Mouse (Mus musculus): ENCODE measurements around the gene Rere. TPM values are rescaled to one million over a fixed set of nuclear protein-coding genes. Genes with fewer than 3 reads are reported as not detected.
"Not testable (repeated sequence)": the region's sequence is repeated elsewhere in the genome, so short reads cannot be mapped to it uniquely, and the experiment has no call there.

Rere gene
- polyA plus RNA-seq, 1 experiment from 2014 or later, result 29.5 TPM

DNA sequence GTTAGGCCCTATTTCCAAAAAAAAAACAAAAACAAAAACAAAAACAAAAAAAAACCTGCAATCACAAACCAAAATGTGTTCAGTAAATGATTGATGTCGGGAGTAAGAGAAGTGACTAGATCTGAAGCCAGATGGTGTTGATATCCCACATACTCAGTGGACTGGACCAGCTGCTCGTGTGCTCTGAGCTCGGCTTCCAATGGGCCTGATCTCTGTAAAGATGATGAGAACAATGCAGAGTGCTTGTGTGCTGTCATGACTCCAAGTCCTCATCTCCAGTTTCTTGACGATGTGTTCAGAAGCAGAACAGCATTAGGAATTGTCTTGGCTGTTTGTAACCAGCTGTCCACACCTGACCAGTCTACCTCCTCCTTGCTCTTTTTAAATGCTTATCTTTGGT lies 210.3 kb downstream of the Rere start:
- no peak for ATAC-seq (ENCODE audit: insufficient number of reproducible peaks, low FRiP score)
- 89% methylated on average over 4 of the region's 4 CpGs for WGBS

DNA sequence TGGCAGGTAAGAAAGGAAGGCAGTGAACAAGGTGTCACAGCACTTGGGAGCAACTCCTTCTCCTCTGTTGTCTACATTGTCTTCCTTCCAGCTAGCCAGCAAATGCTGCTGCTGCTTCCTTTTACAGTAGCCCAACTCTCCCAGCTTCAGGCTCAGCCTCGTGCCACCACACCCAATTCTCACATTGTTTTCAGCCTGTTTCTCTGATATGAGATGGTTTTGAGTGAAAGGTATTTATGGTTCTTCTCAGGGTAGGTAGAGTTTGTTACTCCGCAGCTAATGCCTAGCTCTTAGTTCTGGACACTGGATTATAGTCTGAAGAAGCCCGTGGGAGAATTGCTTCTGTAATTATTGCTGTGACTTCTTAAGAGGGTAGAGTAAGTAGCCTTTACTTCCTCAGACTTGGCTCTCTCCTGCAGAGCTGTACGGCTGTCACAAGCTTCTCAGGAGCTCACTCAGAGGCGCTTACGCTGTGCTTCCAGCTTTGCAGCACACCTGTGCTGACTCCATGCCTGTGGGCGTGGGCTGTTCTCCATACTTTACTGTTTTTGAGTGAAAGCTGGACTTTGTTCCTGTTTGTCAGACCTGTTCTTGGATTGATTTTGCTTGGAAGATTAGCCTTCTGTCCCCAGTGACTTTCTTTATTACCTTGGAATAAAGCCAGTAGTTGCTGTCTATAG lies 212.0 kb downstream of the Rere start:
- Histone ChIP-seq H3K9ac (no peak overlapping the region), H3K4me3 (no peak overlapping the region), H3K27ac (ENCODE audit: poor library complexity, severe bottlenecking) (no peak overlapping the region), H3K27me3 (replicated peaks) (no peaks in the 10 kb centered on the region), H3K4me2 (no peak overlapping the region), H3K4me1 (replicated peaks) (peaks cover 35% of the 10 kb centered on the region), H3K9me3 (replicated peaks) (no peaks in the 10 kb centered on the region), H3K36me3 (no peaks in the 10 kb centered on the region; the same call in none of the 2 replicates)
- ATAC-seq (ENCODE audit: insufficient number of reproducible peaks, low FRiP score), result no peak
- 78% methylated on average over 7 of the region's 7 CpGs for WGBS

More for the DNA sequence above, 210.3 kb downstream of the Rere start:
- Histone ChIP-seq H3K9me3 (replicated peaks) (no peaks in the 10 kb centered on the region), H3K4me1 (replicated peaks) (peaks cover 47% of the 10 kb centered on the region), H3K27me3 (replicated peaks) (no peaks in the 10 kb centered on the region), H3K4me2 (no peak overlapping the region), H3K9ac (no peak overlapping the region), H3K4me3 (no peak overlapping the region), H3K36me3 (no peaks in the 10 kb centered on the region; the same call in none of the 2 replicates), H3K27ac (ENCODE audit: poor library complexity, severe bottlenecking) (no peak overlapping the region)

DNA sequence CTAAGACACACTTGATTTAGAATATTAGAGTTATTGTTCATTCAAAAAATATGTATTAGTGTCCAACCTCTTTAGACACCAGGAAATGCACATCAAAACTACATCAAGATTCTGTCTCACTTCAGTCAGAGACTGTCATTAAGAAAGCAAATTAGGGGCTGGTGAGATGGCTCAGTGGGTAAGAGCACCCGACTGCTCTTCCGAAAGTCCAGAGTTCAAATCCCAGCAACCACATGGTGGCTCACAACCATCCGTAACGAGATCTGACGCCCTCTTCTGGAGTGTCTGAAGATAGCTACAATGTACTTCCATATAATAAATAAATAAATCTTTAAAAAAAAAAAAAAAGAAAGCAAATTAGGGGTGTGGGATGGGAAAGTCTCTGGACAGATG lies 212.5 kb downstream of the Rere start:
- not testable (repeated sequence) for H3K9me3 ChIP-seq (replicated peaks); H3K4me3 ChIP-seq; ATAC-seq (ENCODE audit: insufficient number of reproducible peaks, low FRiP score); H3K27me3 ChIP-seq (replicated peaks); H3K36me3 ChIP-seq; H3K4me2 ChIP-seq; H3K27ac ChIP-seq (ENCODE audit: poor library complexity, severe bottlenecking); H3K9ac ChIP-seq
- WGBS, result 88% methylated on average over 5 of the region's 5 CpGs
- peaks cover 29% of the 10 kb centered on the region for H3K4me1 ChIP-seq (replicated peaks)

DNA sequence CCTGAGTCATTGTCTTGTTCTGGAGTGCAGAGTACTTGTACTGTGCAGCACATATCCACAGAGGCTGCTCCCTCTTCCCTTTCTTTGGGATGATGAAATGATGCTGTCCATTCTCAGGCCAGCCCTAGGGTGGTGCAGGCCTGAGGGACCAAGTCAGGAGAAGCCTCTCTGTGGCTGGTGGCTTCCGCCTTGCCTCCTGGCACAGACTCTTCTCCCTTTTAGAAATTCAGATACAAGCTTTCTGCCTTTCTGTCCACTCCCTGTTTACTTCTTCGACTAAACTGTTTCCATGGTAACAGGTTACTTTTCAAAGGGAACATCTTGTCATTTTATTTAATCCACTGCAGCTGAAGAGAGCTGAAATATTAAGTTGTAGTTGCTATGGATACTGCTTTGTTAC lies 214.1 kb downstream of the Rere start:
- Histone ChIP-seq H3K27ac (ENCODE audit: poor library complexity, severe bottlenecking) (no peak overlapping the region), H3K36me3 (peaks cover 5% of the 10 kb centered on the region), H3K4me1 (replicated peaks) (peaks cover 25% of the 10 kb centered on the region), H3K9ac (no peak overlapping the region), H3K9me3 (replicated peaks) (no peaks in the 10 kb centered on the region), H3K4me2 (no peak overlapping the region), H3K27me3 (replicated peaks) (no peaks in the 10 kb centered on the region), H3K4me3 (no peak overlapping the region)
- no peak for ATAC-seq (ENCODE audit: insufficient number of reproducible peaks, low FRiP score)
- WGBS, result 85% methylated on average over 2 of the region's 2 CpGs

DNA sequence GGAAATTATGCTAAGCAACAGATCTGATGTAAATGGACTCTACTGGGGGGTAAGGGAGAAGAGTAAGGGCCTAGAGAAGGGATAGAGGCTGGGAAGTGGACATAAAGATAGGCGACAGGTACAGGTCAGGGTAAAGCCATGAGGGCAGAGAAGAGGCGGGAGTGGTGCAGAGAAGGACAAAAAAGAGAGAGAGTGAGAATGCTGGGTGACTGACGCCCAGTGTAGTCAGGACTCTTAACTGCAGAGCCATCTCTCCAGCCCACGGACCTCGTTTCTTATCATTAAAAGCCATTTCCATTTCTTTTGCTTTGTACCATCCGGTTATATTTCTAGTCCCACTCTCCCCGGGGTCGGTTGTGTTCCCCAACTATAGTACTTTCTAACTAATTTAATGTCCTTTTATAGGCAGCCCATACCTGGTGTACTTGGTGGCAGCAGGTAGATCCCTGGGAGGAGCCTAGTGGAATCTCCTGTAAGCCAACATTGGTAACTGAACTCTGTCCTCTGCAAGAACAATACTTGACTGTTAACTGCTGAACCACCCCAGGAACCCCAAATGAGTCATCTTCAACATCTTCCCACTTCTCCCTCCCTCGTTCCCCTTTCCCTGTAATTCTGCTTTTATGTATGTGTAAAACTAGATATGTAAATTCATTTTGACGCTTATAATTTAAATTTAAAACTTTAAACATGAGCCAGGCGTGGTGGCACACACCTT lies 223.0 kb downstream of the Rere start:
- no peak overlapping the region for H3K27ac ChIP-seq (ENCODE audit: poor library complexity, severe bottlenecking)
- H3K27me3 ChIP-seq (replicated peaks), result no peaks in the 10 kb centered on the region
- H3K9me3 ChIP-seq (replicated peaks), result no peaks in the 10 kb centered on the region
- no peak for ATAC-seq (ENCODE audit: insufficient number of reproducible peaks, low FRiP score)
- no peak overlapping the region for H3K4me3 ChIP-seq
- peaks cover 6% of the 10 kb centered on the region for H3K4me1 ChIP-seq (replicated peaks)
- peaks cover 43% of the 10 kb centered on the region for H3K36me3 ChIP-seq
- WGBS, result 88% methylated on average over 11 of the region's 11 CpGs
- H3K9ac ChIP-seq, result no peak overlapping the region
- no peak overlapping the region for H3K4me2 ChIP-seq

DNA sequence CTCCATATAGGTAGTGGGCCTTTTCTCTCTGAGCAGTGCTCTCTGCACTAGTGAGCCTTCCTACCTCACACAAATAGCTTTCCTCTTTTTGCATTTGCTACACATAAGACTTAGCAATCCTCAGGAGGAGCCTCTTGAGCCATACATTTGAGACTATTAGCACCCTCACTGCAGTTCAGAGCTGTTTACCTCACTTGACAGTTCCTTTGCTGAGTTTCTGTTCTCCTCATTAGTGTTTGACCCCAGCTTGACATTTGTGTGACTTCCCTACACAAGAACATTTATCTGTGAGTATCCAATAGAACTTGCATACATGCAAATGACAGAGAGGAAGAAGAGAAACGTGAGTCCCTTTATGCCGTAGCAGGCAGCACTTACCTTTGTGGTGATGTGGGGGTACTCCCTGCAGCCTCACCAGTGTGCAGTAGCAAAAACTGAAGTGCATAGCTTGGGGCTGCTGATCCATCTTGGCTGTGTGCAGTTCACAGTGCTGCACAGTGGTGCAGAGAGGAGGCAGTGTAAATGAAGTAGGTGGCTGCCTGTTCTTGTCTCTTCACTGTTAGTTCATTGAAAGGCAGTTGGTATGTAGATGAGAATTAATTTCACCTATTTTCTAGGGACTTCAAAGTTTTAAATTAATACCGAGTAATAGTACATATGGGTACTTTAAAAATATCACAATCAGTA lies 227.7 kb downstream of the Rere start:
- WGBS, result 79% methylated on average over 3 of the region's 3 CpGs
- no peak for ATAC-seq (ENCODE audit: insufficient number of reproducible peaks, low FRiP score)
- no peak overlapping the region for H3K9ac ChIP-seq
- H3K4me3 ChIP-seq, result no peak overlapping the region
- H3K27me3 ChIP-seq (replicated peaks), result no peaks in the 10 kb centered on the region
- H3K4me2 ChIP-seq, result no peak overlapping the region
- no peak overlapping the region for H3K27ac ChIP-seq (ENCODE audit: poor library complexity, severe bottlenecking)
- peaks cover 52% of the 10 kb centered on the region for H3K36me3 ChIP-seq
- H3K4me1 ChIP-seq (replicated peaks), result peaks cover 6% of the 10 kb centered on the region
- no peaks in the 10 kb centered on the region for H3K9me3 ChIP-seq (replicated peaks)

DNA sequence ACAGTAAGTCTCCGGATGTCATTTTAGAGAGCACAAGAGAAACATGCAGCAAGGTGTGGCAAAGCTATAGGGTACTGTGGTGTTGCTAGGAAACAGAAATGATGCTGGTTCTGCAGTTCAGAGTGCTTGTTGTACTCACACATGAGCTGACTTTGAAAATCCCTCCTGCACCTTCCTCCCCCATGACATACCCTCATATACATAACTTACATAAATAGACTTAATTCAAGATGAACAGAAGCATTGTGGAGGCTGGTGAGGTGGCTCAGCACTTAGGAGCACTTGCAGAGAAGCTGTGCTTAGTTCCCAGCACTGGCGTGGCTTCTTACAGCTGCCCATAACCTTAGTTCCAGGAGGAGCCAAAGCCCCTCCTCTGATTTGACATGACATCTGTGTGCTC lies 228.6 kb downstream of the Rere start:
- Histone ChIP-seq H3K27me3 (replicated peaks) (no peaks in the 10 kb centered on the region), H3K4me2 (no peak overlapping the region), H3K9me3 (replicated peaks) (no peaks in the 10 kb centered on the region), H3K4me1 (replicated peaks) (peaks cover 4% of the 10 kb centered on the region), H3K9ac (no peak overlapping the region), H3K4me3 (no peak overlapping the region), H3K27ac (ENCODE audit: poor library complexity, severe bottlenecking) (no peak overlapping the region), H3K36me3 (peaks cover 52% of the 10 kb centered on the region)
- WGBS, result 90% methylated on average over 2 of the region's 2 CpGs
- ATAC-seq (ENCODE audit: insufficient number of reproducible peaks, low FRiP score), result no peak

DNA sequence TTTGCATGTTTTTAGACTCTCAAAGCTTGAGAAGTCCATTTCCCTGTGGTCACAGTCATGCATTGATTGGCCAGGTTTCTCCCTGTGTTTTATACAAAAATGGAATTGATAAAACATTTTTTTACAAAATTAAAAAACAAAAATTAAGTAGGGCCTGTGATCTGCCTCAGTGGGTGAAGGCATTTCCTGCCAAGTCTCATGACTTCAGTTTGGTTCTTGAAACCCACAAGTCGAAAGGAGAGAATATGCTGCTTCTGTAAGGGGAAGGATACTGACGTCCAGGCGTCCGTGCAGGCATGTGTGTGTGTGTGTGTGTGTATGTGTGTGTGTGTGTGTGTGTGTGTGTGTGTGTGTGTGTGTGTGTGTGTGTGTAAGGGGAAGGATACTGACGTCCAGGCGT lies 231.9 kb downstream of the Rere start:
- ATAC-seq (ENCODE audit: insufficient number of reproducible peaks, low FRiP score); H3K9ac ChIP-seq; H3K27ac ChIP-seq (ENCODE audit: poor library complexity, severe bottlenecking); H3K4me2 ChIP-seq; H3K9me3 ChIP-seq (replicated peaks); H3K27me3 ChIP-seq (replicated peaks); H3K4me3 ChIP-seq: not testable (repeated sequence)
- 82% methylated on average over 5 of the region's 6 CpGs for WGBS
- Histone ChIP-seq H3K4me1 (replicated peaks) (peaks cover 13% of the 10 kb centered on the region), H3K36me3 (peaks cover 48% of the 10 kb centered on the region)

DNA sequence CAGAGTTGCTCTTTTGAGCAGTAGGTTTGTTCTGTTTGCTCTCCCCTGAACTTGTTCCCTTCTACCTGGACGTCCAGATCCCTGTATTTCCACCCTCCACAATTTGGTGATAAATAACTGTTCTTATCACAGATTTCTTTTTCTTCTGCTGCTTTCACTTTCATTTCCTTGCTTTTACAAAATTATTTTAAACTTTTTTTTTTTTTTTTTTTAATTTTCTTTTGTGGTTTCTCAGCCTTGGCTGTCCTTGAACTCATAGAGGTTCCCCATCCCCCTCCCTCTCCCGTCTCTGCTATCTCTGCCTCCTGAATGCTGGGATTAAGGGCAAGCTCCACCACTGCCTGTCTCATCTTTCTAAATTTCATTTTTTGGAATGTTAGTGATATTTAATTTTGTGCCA lies 234.8 kb downstream of the Rere start:
- whole genome bisulfite sequencing, result 47% methylated on average over 2 of the region's 2 CpGs
- Histone ChIP-seq H3K4me3 (no peak overlapping the region), H3K27ac (ENCODE audit: poor library complexity, severe bottlenecking) (no peak overlapping the region), H3K27me3 (replicated peaks) (no peaks in the 10 kb centered on the region), H3K4me2 (no peak overlapping the region), H3K4me1 (replicated peaks) (peaks cover 18% of the 10 kb centered on the region), H3K9me3 (replicated peaks) (no peaks in the 10 kb centered on the region), H3K9ac (no peak overlapping the region), H3K36me3 (peaks cover 31% of the 10 kb centered on the region)
- no peak for ATAC-seq (ENCODE audit: insufficient number of reproducible peaks, low FRiP score)

DNA sequence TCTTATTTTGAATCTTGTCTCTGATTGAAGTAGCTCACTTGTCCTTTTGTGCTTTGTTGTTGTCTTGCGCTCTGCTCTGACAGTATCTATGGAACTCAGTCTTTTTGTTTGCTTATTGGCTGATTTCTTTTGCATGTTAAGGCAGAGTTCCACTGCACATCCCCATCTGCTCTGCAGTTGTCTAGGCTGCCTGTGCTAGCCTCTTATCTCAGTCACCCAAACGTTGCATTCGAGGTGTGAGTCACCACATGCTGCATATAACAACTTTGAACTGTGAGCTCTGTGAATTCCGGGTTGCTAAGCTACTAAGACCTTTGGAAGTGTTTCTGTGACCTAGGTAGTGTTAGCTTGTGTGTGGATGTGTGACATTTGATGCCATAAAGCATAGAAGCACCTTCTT lies 235.9 kb downstream of the Rere start:
- no peak overlapping the region for H3K4me2 ChIP-seq
- no peaks in the 10 kb centered on the region for H3K27me3 ChIP-seq (replicated peaks)
- no peak overlapping the region for H3K4me3 ChIP-seq
- H3K9me3 ChIP-seq (replicated peaks), result no peaks in the 10 kb centered on the region
- H3K9ac ChIP-seq, result no peak overlapping the region
- ATAC-seq (ENCODE audit: insufficient number of reproducible peaks, low FRiP score), result peak; percentile 93
- peaks cover 25% of the 10 kb centered on the region; the same call in 1 of the 2 replicates for H3K36me3 ChIP-seq
- H3K27ac ChIP-seq (ENCODE audit: poor library complexity, severe bottlenecking), result peak overlapping the region; percentile 63
- WGBS, result 17% methylated on average over 4 of the region's 4 CpGs
- H3K4me1 ChIP-seq (replicated peaks), result peaks cover 18% of the 10 kb centered on the region

DNA sequence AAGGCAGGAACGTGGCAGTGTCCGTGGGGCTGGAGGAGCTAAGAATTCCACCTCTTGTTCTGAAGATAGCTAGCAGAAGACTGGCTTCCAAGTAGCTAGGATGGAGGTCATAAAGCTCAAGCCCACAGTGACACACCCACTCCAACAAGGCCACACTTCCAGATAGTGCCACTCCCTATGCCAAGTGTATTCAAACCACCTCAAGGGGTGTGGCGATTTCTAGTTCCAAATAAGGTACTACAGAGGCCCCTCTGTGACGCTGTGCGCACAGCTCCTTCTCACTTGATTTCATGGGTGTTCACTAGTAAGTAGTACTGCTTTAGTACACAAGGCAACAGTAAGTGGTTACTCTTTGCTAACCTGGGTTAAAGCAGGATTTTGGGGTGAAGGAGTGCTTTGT lies 237.4 kb downstream of the Rere start:
- 68% methylated on average over 5 of the region's 5 CpGs for WGBS
- Histone ChIP-seq H3K4me1 (replicated peaks) (peaks cover 18% of the 10 kb centered on the region), H3K4me2 (no peak overlapping the region), H3K36me3 (peaks cover 19% of the 10 kb centered on the region), H3K9ac (no peak overlapping the region), H3K9me3 (replicated peaks) (no peaks in the 10 kb centered on the region), H3K27me3 (replicated peaks) (no peaks in the 10 kb centered on the region), H3K4me3 (no peak overlapping the region), H3K27ac (ENCODE audit: poor library complexity, severe bottlenecking) (0 out of 2 replicates have a peak overlapping the region, but pooled peaks have one; percentile 51)
- ATAC-seq (ENCODE audit: insufficient number of reproducible peaks, low FRiP score), result peak; percentile 88
